Mouse (Mus musculus) megakaryocyte-erythroid progenitor cell, adult 5 weeks (primary cell): ENCODE data around the gene Cd8a. TPM values are rescaled to one million over a fixed set of nuclear protein-coding genes. Genes with fewer than 3 reads are reported as not detected.

Source experiments
- polyA plus RNA-seq: library from polyadenylated mRNA; stranded (reverse); fragments of >175 nt; gene quantifications from 2 replicates; pipeline ENCODE4 v1.2.3, GENCODE M21; 2012

The Cd8a gene
- 0.13 TPM in 1 of 2 replicates, not detected in the other for polyA plus RNA-seq

GRCm38 (mm10) chr6:71373249-71373775 is at the start of gene Cd8a:
TSS of gene Cd8a (plus strand) at chr6:71373427.

Other genes starting within 250 kb of the Cd8a start
- 0.48 and 0.91 TPM in 2 replicates for gene Thnsl2, start 229.0 kb upstream of the Cd8a start, polyA plus RNA-seq
- gene Fabp1, start 173.6 kb upstream of the Cd8a start, polyA plus RNA-seq, result not detected in 2 replicates
- gene Krcc1, start 101.8 kb upstream of the Cd8a start, polyA plus RNA-seq, result 46.4 and 59.3 TPM in 2 replicates
- gene Smyd1, start 51.2 kb upstream of the Cd8a start, polyA plus RNA-seq, result not detected in 2 replicates
- gene Cd8b1, start 50.6 kb upstream of the Cd8a start, polyA plus RNA-seq, result not detected in 2 replicates
- 6.4 and 6.8 TPM in 2 replicates for gene Rmnd5a, start 67.2 kb downstream of the Cd8a start, polyA plus RNA-seq
- 13.5 and 16.4 TPM in 2 replicates for gene Rnf103, start 120.5 kb downstream of the Cd8a start, polyA plus RNA-seq
- 19.6 and 23.0 TPM in 2 replicates for gene Chmp3, start 170.4 kb downstream of the Cd8a start, polyA plus RNA-seq